Mouse (Mus musculus): ENCODE results near the gene Fmo2. TPM values are rescaled to one million over a fixed set of nuclear protein-coding genes. Genes with fewer than 3 reads are reported as not detected.

Fmo2 gene
- polyA plus RNA-seq, 1 experiment from 2014 or later, result 24.7 TPM

DNA sequence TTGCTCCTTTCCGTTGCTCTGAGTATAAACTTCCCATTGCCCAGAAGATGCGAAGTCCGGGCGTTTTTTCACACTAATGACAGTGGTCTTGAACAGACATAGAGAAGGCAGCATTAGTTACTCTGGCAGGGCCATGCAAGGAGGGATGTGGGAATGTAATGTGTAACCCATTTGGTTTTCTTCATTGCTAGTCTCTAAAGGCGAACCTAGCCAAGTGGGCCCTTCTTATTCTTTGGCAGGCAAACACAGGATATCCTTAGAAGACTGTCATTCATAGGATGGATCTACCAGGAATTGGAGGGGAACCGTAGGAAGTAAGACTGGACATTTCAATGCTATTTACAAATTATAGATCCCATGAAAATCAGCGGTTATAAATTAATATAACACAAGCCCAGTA is 10.9 kb downstream of the Fmo2 start:
- Histone ChIP-seq H3K36me3 (no peaks in the 10 kb centered on the region), H3K9me3 (no peaks in the 10 kb centered on the region), H3K4me3 (no peak overlapping the region), H3K4me1 (peaks cover 8% of the 10 kb centered on the region), H3K9ac (no peak overlapping the region), H3K27ac (no peak overlapping the region), H3K27me3 (no peaks in the 10 kb centered on the region), H3K4me2 (no peak overlapping the region)
- WGBS, result 86% methylated on average over 7 of the region's 7 CpGs
- no peak for ATAC-seq (ENCODE audit: borderline replicate concordance, extremely low read depth, low FRiP score, low TSS enrichment)

DNA sequence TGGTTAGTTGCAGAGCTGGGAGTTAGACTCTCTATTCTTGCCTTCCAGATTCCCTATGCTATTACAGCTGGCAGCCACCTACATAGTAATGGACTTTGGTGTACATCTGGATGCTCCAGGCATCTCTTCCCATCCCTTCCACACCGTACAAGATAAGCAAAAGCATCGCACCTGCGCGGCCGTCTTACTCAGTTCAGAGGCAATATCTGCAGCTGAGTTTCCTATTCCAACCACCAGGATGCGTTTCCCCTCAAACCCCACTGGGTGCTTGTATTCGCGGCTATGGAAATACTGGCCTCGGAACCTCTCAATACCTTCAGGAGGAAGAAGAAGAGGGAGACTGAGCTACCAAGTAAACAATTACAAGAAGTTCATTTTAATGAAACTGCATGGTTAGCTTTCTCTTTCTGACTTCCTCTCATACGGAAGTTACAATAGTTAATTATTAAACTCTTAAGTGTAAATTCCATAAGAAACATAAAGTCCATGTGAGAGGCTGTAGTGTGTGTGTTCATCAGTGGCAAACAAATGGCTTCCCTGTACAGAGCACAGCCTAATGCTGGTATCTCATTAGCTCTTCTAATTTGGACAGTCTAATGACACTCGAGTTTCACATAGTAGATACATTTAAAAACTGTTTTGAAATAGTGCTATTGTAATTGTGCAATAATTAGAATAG is 12.2 kb downstream of the Fmo2 start:
- no peak for ATAC-seq (ENCODE audit: borderline replicate concordance, extremely low read depth, low FRiP score, low TSS enrichment)
- no peak overlapping the region for H3K27ac ChIP-seq
- no peaks in the 10 kb centered on the region for H3K27me3 ChIP-seq
- H3K4me2 ChIP-seq, result no peak overlapping the region
- H3K9ac ChIP-seq, result no peak overlapping the region
- WGBS, result 73% methylated on average over 11 of the region's 11 CpGs
- H3K36me3 ChIP-seq, result no peaks in the 10 kb centered on the region
- no peak overlapping the region for H3K4me3 ChIP-seq
- no peaks in the 10 kb centered on the region for H3K9me3 ChIP-seq
- H3K4me1 ChIP-seq, result no peaks in the 10 kb centered on the region

DNA sequence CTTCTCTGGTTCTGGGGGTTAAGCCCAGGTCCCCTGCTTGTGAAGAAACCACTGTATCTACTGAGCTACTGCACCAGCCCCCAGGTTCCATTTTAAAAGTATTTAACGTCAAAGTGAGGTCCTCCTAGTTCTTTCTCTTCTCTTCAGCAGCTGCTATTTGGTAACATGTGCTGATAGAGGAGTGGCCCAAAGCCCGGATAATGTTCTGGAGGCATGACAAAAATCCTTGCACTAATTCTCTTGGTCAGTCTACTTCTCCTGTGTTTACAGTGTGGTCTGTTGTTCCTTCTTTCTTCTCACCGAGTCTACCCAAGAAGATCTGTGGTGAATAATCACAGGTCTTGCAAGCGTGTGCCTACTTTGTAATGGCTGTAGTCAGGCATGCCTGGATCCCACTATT is 15.8 kb downstream of the Fmo2 start:
- Histone ChIP-seq H3K9me3 (no peaks in the 10 kb centered on the region), H3K9ac (no peak overlapping the region), H3K4me3 (no peak overlapping the region), H3K4me2 (no peak overlapping the region), H3K27me3 (no peaks in the 10 kb centered on the region), H3K36me3 (no peaks in the 10 kb centered on the region), H3K27ac (no peak overlapping the region), H3K4me1 (no peaks in the 10 kb centered on the region)
- WGBS, result 68% methylated on average over 4 of the region's 4 CpGs
- ATAC-seq (ENCODE audit: borderline replicate concordance, extremely low read depth, low FRiP score, low TSS enrichment), result no peak

DNA sequence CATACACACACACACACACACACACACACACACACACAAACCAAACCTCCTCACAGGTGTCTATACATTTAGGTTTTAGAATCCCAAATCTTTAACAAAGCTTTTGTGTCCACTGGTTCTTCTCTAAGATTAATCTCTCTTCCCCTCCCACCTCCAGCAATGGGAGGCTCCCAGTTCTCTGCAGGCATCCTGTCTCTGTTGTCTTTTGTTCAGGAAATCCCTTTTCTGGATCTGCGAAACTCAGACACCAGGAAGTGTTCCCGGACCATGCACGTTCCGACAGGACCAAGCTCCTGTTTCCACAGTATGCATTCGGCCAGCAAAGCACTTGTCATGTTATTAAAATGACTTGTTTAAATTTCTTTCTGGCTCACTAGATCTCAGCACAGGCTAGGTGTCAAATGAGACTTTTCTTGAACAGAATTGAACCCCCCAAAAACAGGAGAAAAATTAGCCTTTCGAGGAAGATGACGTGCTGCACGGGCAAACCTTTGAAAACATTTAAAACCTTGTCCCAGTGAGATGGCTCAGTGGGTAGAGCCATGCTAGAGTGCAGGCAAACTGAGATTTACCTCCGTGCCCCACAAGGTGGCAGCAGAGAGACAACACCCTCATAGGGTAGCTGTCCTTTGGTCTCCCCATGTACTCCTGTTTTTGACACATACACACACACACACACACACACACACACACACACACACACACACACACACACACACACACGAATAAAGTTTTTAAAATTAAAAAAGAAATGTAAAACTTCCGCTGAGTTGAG is 18.7 kb downstream of the Fmo2 start:
- Histone ChIP-seq H3K4me1 (no peaks in the 10 kb centered on the region), H3K36me3 (no peaks in the 10 kb centered on the region), H3K9ac (no peak overlapping the region), H3K27ac (no peak overlapping the region), H3K4me2 (no peak overlapping the region), H3K27me3 (no peaks in the 10 kb centered on the region), H3K9me3 (no peaks in the 10 kb centered on the region), H3K4me3 (no peak overlapping the region)
- ATAC-seq (ENCODE audit: borderline replicate concordance, extremely low read depth, low FRiP score, low TSS enrichment), result no peak
- 54% methylated on average over 11 of the region's 11 CpGs for WGBS

DNA sequence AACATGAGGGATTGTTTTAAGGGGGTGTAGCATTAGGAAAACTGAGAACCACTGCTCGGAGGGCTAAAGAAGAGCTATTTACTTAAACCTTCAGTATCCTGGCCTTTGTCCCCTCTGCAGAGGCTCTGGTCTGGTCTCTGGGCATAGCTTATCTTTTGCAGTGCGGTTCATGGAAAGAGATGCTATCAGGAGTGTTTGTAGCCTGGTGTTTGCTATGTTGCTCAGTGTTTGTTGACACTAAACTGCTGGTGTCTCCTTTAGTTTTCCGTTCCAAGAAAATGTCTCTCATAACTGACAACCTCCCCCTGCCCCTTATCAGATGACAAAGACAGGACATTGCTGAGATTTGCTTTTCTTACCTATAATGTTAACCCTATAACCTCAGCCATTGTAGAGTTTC is 23.4 kb downstream of the Fmo2 start:
- WGBS, result 34% methylated on average over 3 of the region's 3 CpGs
- no peak overlapping the region for H3K4me2 ChIP-seq
- H3K9ac ChIP-seq, result no peak overlapping the region
- H3K27me3 ChIP-seq, result no peaks in the 10 kb centered on the region
- no peak overlapping the region for H3K4me3 ChIP-seq
- no peaks in the 10 kb centered on the region for H3K9me3 ChIP-seq
- no peak for ATAC-seq (ENCODE audit: borderline replicate concordance, extremely low read depth, low FRiP score, low TSS enrichment)
- peaks cover 12% of the 10 kb centered on the region for H3K4me1 ChIP-seq
- no peaks in the 10 kb centered on the region for H3K36me3 ChIP-seq
- no peak overlapping the region for H3K27ac ChIP-seq

DNA sequence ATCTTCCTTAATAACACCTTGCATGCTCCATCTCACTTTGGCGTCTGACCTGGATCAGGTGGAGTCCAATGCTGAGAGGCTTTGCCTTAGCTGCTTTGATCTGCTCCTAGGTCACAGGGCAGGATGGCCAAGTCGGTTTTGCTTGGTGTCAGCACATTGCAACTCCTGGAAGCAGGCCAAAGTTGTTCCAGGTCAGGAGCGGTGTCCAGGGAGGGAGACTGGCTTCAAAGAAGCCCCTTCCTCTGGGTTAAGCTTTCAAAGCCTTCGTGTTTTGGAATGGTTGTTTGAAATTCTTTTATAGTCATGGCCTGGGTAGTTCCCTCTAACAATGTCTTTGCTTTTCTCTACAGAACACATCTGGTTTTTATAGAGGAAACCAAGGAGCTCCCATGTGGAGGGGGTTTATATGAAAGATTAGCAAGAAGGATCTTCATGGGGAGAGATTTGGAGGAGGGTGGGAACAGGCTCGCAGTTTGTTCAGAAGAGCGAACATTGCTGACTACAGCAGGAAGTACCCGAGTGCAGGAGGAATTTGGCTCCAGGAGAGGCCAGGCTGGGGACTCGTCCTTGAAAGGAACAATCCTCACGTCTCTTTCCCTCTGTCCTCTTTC is 26.7 kb downstream of the Fmo2 start:
- 17% methylated on average over 9 of the region's 9 CpGs for whole genome bisulfite sequencing
- Histone ChIP-seq H3K27ac (no peak overlapping the region), H3K9me3 (no peaks in the 10 kb centered on the region), H3K4me3 (no peak overlapping the region), H3K4me1 (peaks cover 12% of the 10 kb centered on the region), H3K36me3 (no peaks in the 10 kb centered on the region), H3K27me3 (no peaks in the 10 kb centered on the region), H3K4me2 (no peak overlapping the region), H3K9ac (no peak overlapping the region)
- ATAC-seq (ENCODE audit: borderline replicate concordance, extremely low read depth, low FRiP score, low TSS enrichment), result peak; percentile 52; the same call in 1 of the 2 replicates

DNA sequence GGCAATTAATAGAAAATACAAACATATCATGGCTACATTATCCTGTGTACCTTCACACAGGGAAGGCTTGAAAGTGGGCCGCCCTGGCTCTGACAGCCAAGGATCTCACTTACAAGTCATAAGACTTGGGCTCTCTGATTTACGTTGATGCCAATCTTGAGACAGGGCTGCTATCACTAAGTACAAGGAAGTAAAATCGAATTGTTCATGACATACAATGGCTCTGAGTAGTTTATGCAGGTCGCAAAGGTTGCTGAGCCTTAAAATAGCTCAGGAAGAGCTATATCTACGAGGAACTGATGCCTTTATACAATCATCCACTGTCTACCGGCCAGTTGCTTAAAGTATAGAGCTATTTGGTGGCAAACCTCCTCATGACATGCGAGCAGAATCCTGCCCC is 27.5 kb downstream of the Fmo2 start:
- ATAC-seq (ENCODE audit: borderline replicate concordance, extremely low read depth, low FRiP score, low TSS enrichment), result no peak
- Histone ChIP-seq H3K9ac (no peak overlapping the region), H3K36me3 (no peaks in the 10 kb centered on the region), H3K27me3 (no peaks in the 10 kb centered on the region), H3K4me3 (no peak overlapping the region), H3K27ac (no peak overlapping the region), H3K4me2 (no peak overlapping the region), H3K9me3 (no peaks in the 10 kb centered on the region), H3K4me1 (peaks cover 12% of the 10 kb centered on the region)
- 71% methylated on average over 7 of the region's 7 CpGs for WGBS

DNA sequence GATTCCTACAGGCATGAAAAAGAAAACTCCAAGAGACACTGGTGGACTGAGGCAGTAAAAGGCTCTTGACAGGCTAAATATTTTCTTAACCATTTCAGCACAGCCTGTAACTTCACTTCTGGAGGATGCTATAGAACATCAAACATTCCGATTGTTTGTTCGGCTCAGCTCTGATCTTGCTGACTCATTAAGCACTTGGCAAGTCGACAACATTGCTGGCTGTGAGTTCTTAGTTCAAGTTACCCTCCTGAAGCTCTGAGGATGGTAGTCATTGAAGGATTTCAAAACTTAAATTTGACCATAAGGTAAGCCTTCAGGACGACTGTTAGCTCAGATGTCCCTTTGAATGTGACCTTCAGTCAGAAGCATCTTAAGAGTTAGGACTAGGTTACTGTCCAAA is 31.1 kb downstream of the Fmo2 start:
- WGBS, result 55% methylated on average over 4 of the region's 4 CpGs
- Histone ChIP-seq H3K27me3 (no peaks in the 10 kb centered on the region), H3K4me1 (peaks cover 13% of the 10 kb centered on the region), H3K36me3 (no peaks in the 10 kb centered on the region), H3K4me2 (no peak overlapping the region), H3K27ac (no peak overlapping the region), H3K4me3 (no peak overlapping the region), H3K9me3 (no peaks in the 10 kb centered on the region), H3K9ac (no peak overlapping the region)
- ATAC-seq (ENCODE audit: borderline replicate concordance, extremely low read depth, low FRiP score, low TSS enrichment), result no peak

DNA sequence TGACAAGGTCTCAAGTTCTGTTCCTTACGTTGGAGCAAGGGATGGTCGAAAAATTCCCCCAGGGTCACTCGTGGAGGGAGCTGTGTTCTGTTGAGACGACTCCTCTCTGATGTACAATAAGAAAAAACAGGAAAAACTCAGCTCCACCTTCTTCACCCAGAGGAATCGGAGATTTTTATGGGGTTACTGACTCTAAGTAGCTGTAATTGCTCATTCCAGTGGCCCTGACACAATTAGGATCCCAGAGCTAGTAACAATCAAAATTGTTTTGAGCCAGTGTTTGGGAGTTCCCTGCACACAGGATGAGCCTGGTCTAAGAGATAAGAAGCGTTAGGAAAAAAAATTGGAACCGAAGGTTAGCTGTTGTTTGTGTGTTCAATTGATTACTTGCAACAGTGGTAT is 32.2 kb downstream of the Fmo2 start, which contains the start of gene Fmo1:
Fmo1 (minus strand) TSS at position 331 of the 402 bp plus-strand sequence.
- Histone ChIP-seq H3K9ac (no peak within 1 kb of the TSS), H3K4me1 (peaks cover 7% of the 10 kb centered on the region), H3K4me2 (no peak within 1 kb of the TSS), H3K27ac (no peak within 1 kb of the TSS), H3K36me3 (no peaks in the 10 kb centered on the region), H3K9me3 (no peaks in the 10 kb centered on the region), H3K27me3 (no peaks in the 10 kb centered on the region), H3K4me3 (no peak within 1 kb of the TSS)
- no peak for ATAC-seq (ENCODE audit: borderline replicate concordance, extremely low read depth, low FRiP score, low TSS enrichment)
- 42% methylated on average over 7 of the region's 7 CpGs for WGBS

DNA sequence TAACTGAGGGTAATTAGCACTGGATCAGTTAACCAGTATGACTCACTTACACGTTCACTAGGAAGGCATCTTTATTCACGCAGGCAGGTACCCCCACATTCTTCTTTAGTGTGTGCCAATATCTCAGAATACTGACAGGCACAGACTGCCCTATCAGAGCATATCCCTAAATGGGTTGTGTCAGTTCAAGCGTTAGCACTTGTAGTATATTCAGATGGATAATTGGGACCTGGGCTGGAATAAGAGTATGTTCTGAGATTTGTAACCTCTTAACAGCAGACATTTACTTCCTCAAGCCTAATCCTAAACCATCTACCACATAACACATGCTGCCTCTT is 33.1 kb downstream of the Fmo2 start:
- H3K4me1 ChIP-seq, result peaks cover 5% of the 10 kb centered on the region; the same call in 1 of the 2 replicates
- 64% methylated on average over 3 of the region's 3 CpGs for WGBS
- no peak for ATAC-seq (ENCODE audit: borderline replicate concordance, extremely low read depth, low FRiP score, low TSS enrichment)
- no peaks in the 10 kb centered on the region for H3K27me3 ChIP-seq
- no peak overlapping the region for H3K9ac ChIP-seq
- no peaks in the 10 kb centered on the region for H3K9me3 ChIP-seq
- H3K4me2 ChIP-seq, result no peak overlapping the region
- no peak overlapping the region for H3K4me3 ChIP-seq
- no peaks in the 10 kb centered on the region for H3K36me3 ChIP-seq
- H3K27ac ChIP-seq, result no peak overlapping the region

DNA sequence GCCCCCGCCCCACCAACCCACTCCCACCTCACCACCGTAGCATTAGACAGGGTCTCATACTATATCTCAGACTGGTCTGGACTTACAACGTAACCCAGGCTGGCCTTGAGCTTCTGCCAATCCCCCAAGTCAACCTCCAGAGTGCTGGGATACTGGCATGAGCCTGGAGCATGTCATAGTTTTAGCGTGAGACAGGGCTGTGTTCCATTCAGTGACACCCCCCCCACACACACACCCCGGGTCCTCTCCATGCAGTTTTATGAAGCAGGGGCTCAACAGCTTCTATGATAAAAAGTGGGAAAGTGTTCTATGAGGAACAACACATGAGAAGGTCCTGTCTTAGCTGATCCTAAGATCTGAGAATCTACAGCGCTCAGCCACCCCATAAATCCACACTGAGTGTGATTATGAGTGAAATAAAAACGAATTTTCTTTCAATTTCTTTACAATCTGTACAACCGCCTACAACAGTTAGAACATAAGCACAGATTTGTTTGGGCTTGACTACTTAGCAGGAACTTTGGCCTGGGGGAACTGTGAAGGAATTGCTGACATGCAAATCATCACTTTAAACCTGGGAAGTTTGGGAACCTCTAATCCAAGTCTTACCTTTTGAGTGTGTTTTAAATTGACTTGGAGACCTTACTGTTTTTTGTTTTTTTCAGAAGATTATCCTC is 33.6 kb downstream of the Fmo2 start:
- Histone ChIP-seq H3K9ac (no peak overlapping the region), H3K27ac (no peak overlapping the region; the same call in 1 of the 2 replicates), H3K27me3 (no peaks in the 10 kb centered on the region), H3K9me3 (no peaks in the 10 kb centered on the region), H3K36me3 (no peaks in the 10 kb centered on the region), H3K4me1 (peaks cover 7% of the 10 kb centered on the region; the same call in 1 of the 2 replicates), H3K4me2 (no peak overlapping the region), H3K4me3 (no peak overlapping the region)
- 47% methylated on average over 8 of the region's 8 CpGs for WGBS
- peak; percentile 88; the same call in 1 of the 2 replicates for ATAC-seq (ENCODE audit: borderline replicate concordance, extremely low read depth, low FRiP score, low TSS enrichment)

DNA sequence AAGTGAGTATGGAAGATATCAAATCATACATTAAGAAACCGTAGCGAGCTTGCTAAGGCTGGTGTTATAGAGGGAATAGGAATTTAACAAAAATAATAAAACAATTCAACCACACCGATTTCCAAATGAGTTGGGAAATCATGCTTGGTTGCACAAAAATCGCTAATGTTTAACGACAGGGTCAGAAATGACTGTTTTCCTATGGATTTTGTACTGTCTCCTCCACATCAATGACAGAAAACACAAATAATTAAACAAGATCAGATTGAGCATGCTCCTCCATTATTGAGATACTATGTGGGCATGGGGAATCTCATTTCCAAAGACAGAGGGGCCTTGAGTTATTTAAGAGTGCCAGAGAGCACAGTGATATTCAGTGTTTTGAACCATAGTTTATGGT is 34.2 kb downstream of the Fmo2 start:
- H3K36me3 ChIP-seq, result no peaks in the 10 kb centered on the region
- H3K4me2 ChIP-seq, result no peak overlapping the region
- 87% methylated on average over 5 of the region's 5 CpGs for WGBS
- no peak for ATAC-seq (ENCODE audit: borderline replicate concordance, extremely low read depth, low FRiP score, low TSS enrichment)
- no peaks in the 10 kb centered on the region for H3K9me3 ChIP-seq
- peaks cover 14% of the 10 kb centered on the region for H3K4me1 ChIP-seq
- H3K4me3 ChIP-seq, result no peak overlapping the region
- H3K27me3 ChIP-seq, result no peaks in the 10 kb centered on the region
- no peak overlapping the region; the same call in 1 of the 2 replicates for H3K27ac ChIP-seq
- H3K9ac ChIP-seq, result no peak overlapping the region
